Mouse (Mus musculus): ENCODE measurements around the gene Spag16. TPM values are rescaled to one million over a fixed set of nuclear protein-coding genes. Genes with fewer than 3 reads are reported as not detected.
"Not testable (repeated sequence)": the region's sequence is repeated elsewhere in the genome, so short reads cannot be mapped to it uniquely, and the experiment has no call there.

Spag16 gene
- polyA plus RNA-seq, 1 experiment from 2014 or later: 1.9 TPM

GRCm38 (mm10) chr1:69825635-69826034 is 1.1 kb upstream of the Spag16 start:
- not testable (repeated sequence) for H3K9me3 ChIP-seq (replicated peaks; ENCODE audit: control insufficient read depth, low read length); H3K36me3 ChIP-seq (replicated peaks; ENCODE audit: control insufficient read depth, insufficient read depth, low read depth, low read length); H3K9ac ChIP-seq (replicated peaks; ENCODE audit: low read length); DNase-seq (ENCODE audit: low spot score); H3K4me2 ChIP-seq (ENCODE audit: low read depth, low read length); H3K27me3 ChIP-seq (ENCODE audit: control insufficient read depth, insufficient read depth, low read length); ATAC-seq (replicated peaks; ENCODE audit: insufficient number of reproducible peaks, low FRiP score, low TSS enrichment, low read depth); H3K27ac ChIP-seq (replicated peaks; ENCODE audit: low read depth, low read length); H3K4me1 ChIP-seq (ENCODE audit: control insufficient read depth, insufficient read depth, low read length); H3K4me3 ChIP-seq (ENCODE audit: low read depth, low read length)
- WGBS: 71% methylated on average over 5 of the region's 5 CpGs

- Histone ChIP-seq H3K4me3 (ENCODE audit: low read depth, low read length) (no peak overlapping the region), H3K4me1 (ENCODE audit: control insufficient read depth, insufficient read depth, low read length) (no peaks in the 10 kb centered on the region), H3K27ac (replicated peaks; ENCODE audit: low read depth, low read length) (no peak overlapping the region), H3K36me3 (replicated peaks; ENCODE audit: control insufficient read depth, insufficient read depth, low read depth, low read length) (no peaks in the 10 kb centered on the region), H3K27me3 (ENCODE audit: control insufficient read depth, insufficient read depth, low read length) (no peaks in the 10 kb centered on the region), H3K9me3 (replicated peaks; ENCODE audit: control insufficient read depth, low read length) (no peaks in the 10 kb centered on the region), H3K4me2 (ENCODE audit: low read depth, low read length) (no peak overlapping the region), H3K9ac (replicated peaks; ENCODE audit: low read length) (no peak overlapping the region)
- ATAC-seq (replicated peaks; ENCODE audit: insufficient number of reproducible peaks, low FRiP score, low TSS enrichment, low read depth) (no peak), DNase-seq (ENCODE audit: low spot score) (no peak)
- WGBS: 91% methylated on average over 7 of the region's 7 CpGs
These were observed 2.2 kb downstream of the Spag16 start for GRCm38 (mm10) chr1:69828872-69829479.

GRCm38 (mm10) chr1:69830586-69830985 is 3.8 kb downstream of the Spag16 start:
- no peaks in the 10 kb centered on the region for H3K36me3 ChIP-seq (replicated peaks; ENCODE audit: control insufficient read depth, insufficient read depth, low read depth, low read length)
- H3K4me1 ChIP-seq (ENCODE audit: control insufficient read depth, insufficient read depth, low read length): no peaks in the 10 kb centered on the region
- H3K27ac ChIP-seq (replicated peaks; ENCODE audit: low read depth, low read length): no peak overlapping the region
- no peak overlapping the region for H3K9ac ChIP-seq (replicated peaks; ENCODE audit: low read length)
- no peaks in the 10 kb centered on the region for H3K27me3 ChIP-seq (ENCODE audit: control insufficient read depth, insufficient read depth, low read length)
- no peak for DNase-seq (ENCODE audit: low spot score)
- no peak overlapping the region for H3K4me2 ChIP-seq (ENCODE audit: low read depth, low read length)
- 100% methylated on average over 1 of the region's 1 CpGs for WGBS
- no peaks in the 10 kb centered on the region for H3K9me3 ChIP-seq (replicated peaks; ENCODE audit: control insufficient read depth, low read length)
- no peak overlapping the region for H3K4me3 ChIP-seq (ENCODE audit: low read depth, low read length)
- no peak for ATAC-seq (replicated peaks; ENCODE audit: insufficient number of reproducible peaks, low FRiP score, low TSS enrichment, low read depth)

GRCm38 (mm10) chr1:69831002-69831401 is 4.2 kb downstream of the Spag16 start:
- H3K9ac ChIP-seq (replicated peaks; ENCODE audit: low read length): no peak overlapping the region
- H3K4me2 ChIP-seq (ENCODE audit: low read depth, low read length): no peak overlapping the region
- H3K27me3 ChIP-seq (ENCODE audit: control insufficient read depth, insufficient read depth, low read length): no peaks in the 10 kb centered on the region
- 92% methylated on average over 2 of the region's 2 CpGs for WGBS
- no peaks in the 10 kb centered on the region for H3K9me3 ChIP-seq (replicated peaks; ENCODE audit: control insufficient read depth, low read length)
- no peaks in the 10 kb centered on the region for H3K4me1 ChIP-seq (ENCODE audit: control insufficient read depth, insufficient read depth, low read length)
- DNase-seq (ENCODE audit: low spot score): no peak
- no peak for ATAC-seq (replicated peaks; ENCODE audit: insufficient number of reproducible peaks, low FRiP score, low TSS enrichment, low read depth)
- H3K27ac ChIP-seq (replicated peaks; ENCODE audit: low read depth, low read length): no peak overlapping the region
- no peak overlapping the region for H3K4me3 ChIP-seq (ENCODE audit: low read depth, low read length)
- no peaks in the 10 kb centered on the region for H3K36me3 ChIP-seq (replicated peaks; ENCODE audit: control insufficient read depth, insufficient read depth, low read depth, low read length)

- not testable (repeated sequence) for H3K4me2 ChIP-seq (ENCODE audit: low read depth, low read length); H3K36me3 ChIP-seq (replicated peaks; ENCODE audit: control insufficient read depth, insufficient read depth, low read depth, low read length); H3K9me3 ChIP-seq (replicated peaks; ENCODE audit: control insufficient read depth, low read length); ATAC-seq (replicated peaks; ENCODE audit: insufficient number of reproducible peaks, low FRiP score, low TSS enrichment, low read depth); H3K27me3 ChIP-seq (ENCODE audit: control insufficient read depth, insufficient read depth, low read length); H3K9ac ChIP-seq (replicated peaks; ENCODE audit: low read length); H3K27ac ChIP-seq (replicated peaks; ENCODE audit: low read depth, low read length); H3K4me1 ChIP-seq (ENCODE audit: control insufficient read depth, insufficient read depth, low read length); DNase-seq (ENCODE audit: low spot score); H3K4me3 ChIP-seq (ENCODE audit: low read depth, low read length)
- WGBS: 86% methylated on average over 4 of the region's 4 CpGs
These were observed 6.7 kb downstream of the Spag16 start for GRCm38 (mm10) chr1:69833476-69833875.

DNA sequence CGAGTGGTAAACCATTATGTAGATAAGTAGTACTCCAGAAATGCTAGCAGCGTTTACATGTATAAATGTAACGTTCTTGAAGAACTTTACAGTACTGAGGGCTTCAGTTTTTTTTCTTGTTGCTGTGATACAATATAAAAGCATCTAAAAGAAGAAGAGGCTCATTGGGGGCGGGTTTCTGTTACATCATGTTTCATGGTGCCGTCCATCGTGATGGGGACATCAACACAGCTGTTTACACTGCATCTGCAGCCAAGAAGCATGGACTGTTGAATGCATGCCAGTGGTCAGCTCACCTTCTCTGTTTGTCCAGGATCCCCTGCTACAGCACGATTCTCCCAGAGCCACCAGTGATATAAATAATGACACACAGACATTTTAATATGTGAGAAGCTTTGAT is 26.7 kb downstream of the Spag16 start:
- H3K27me3 ChIP-seq (ENCODE audit: control insufficient read depth, insufficient read depth, low read length): no peaks in the 10 kb centered on the region
- no peaks in the 10 kb centered on the region for H3K9me3 ChIP-seq (replicated peaks; ENCODE audit: control insufficient read depth, low read length)
- no peak overlapping the region for H3K9ac ChIP-seq (replicated peaks; ENCODE audit: low read length)
- no peak for ATAC-seq (replicated peaks; ENCODE audit: insufficient number of reproducible peaks, low FRiP score, low TSS enrichment, low read depth)
- H3K27ac ChIP-seq (replicated peaks; ENCODE audit: low read depth, low read length): no peak overlapping the region
- no peak overlapping the region for H3K4me3 ChIP-seq (ENCODE audit: low read depth, low read length)
- no peaks in the 10 kb centered on the region for H3K4me1 ChIP-seq (ENCODE audit: control insufficient read depth, insufficient read depth, low read length)
- WGBS: 88% methylated on average over 7 of the region's 7 CpGs
- no peak overlapping the region for H3K4me2 ChIP-seq (ENCODE audit: low read depth, low read length)
- no peaks in the 10 kb centered on the region for H3K36me3 ChIP-seq (replicated peaks; ENCODE audit: control insufficient read depth, insufficient read depth, low read depth, low read length)
- DNase-seq (ENCODE audit: low spot score): no peak

DNA sequence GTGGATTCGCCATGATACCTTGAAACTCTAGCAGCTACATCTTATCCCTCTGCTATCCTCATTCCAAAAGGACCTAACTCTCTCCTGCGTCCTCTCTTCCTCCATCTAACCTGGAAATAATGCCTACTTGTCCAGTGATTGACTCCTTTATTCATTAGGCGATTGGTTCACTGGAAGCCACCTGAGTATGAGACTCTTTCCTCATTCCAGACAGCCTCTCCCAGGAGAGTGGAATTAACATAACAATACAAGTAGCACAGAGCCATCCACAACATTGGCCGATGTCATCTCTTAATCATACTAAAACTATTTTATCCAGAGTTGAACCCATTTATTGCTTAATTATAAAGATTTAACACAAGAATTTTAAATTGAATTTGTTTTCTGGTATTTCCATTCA is 41.0 kb downstream of the Spag16 start:
- no peak overlapping the region for H3K9ac ChIP-seq (replicated peaks; ENCODE audit: low read length)
- H3K4me1 ChIP-seq (ENCODE audit: control insufficient read depth, insufficient read depth, low read length): no peaks in the 10 kb centered on the region
- DNase-seq (ENCODE audit: low spot score) (no peak), ATAC-seq (replicated peaks; ENCODE audit: insufficient number of reproducible peaks, low FRiP score, low TSS enrichment, low read depth) (no peak)
- no peaks in the 10 kb centered on the region for H3K27me3 ChIP-seq (ENCODE audit: control insufficient read depth, insufficient read depth, low read length)
- H3K4me2 ChIP-seq (ENCODE audit: low read depth, low read length): no peak overlapping the region
- H3K4me3 ChIP-seq (ENCODE audit: low read depth, low read length): no peak overlapping the region
- WGBS: 90% methylated on average over 4 of the region's 4 CpGs
- H3K9me3 ChIP-seq (replicated peaks; ENCODE audit: control insufficient read depth, low read length): no peaks in the 10 kb centered on the region
- no peaks in the 10 kb centered on the region for H3K36me3 ChIP-seq (replicated peaks; ENCODE audit: control insufficient read depth, insufficient read depth, low read depth, low read length)
- no peak overlapping the region for H3K27ac ChIP-seq (replicated peaks; ENCODE audit: low read depth, low read length)

DNA sequence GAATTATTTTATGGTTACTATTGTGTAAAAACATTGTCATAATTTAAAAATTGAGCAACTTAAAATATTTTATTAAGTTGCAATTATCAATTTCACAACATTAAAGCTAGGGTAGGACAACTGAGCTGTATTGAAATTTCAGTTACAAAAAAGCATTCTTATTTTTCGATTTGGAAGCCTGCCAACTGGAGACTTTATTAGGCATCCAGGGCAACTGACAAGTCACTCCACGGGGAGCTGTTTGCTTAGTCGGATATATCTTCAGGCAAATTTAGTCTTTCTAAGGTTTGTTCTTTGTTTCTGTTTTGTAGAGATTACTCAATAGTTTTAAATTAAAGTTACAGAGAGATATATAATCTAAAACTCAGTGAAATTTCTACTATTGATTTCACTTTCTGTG is 129.8 kb downstream of the Spag16 start:
- H3K27me3 ChIP-seq (ENCODE audit: control insufficient read depth, insufficient read depth, low read length): no peaks in the 10 kb centered on the region
- WGBS: 62% methylated on average over 3 of the region's 3 CpGs
- no peak overlapping the region for H3K9ac ChIP-seq (replicated peaks; ENCODE audit: low read length)
- H3K4me3 ChIP-seq (ENCODE audit: low read depth, low read length): no peak overlapping the region
- DNase-seq (ENCODE audit: low spot score) (no peak), ATAC-seq (replicated peaks; ENCODE audit: insufficient number of reproducible peaks, low FRiP score, low TSS enrichment, low read depth) (no peak)
- no peak overlapping the region for H3K4me2 ChIP-seq (ENCODE audit: low read depth, low read length)
- H3K4me1 ChIP-seq (ENCODE audit: control insufficient read depth, insufficient read depth, low read length): no peaks in the 10 kb centered on the region
- no peaks in the 10 kb centered on the region for H3K9me3 ChIP-seq (replicated peaks; ENCODE audit: control insufficient read depth, low read length)
- H3K27ac ChIP-seq (replicated peaks; ENCODE audit: low read depth, low read length): no peak overlapping the region
- no peaks in the 10 kb centered on the region for H3K36me3 ChIP-seq (replicated peaks; ENCODE audit: control insufficient read depth, insufficient read depth, low read depth, low read length)

Data from embryonic facial prominence, embryonic 11.5 days (tissue).